Mouse (Mus musculus) kidney, adult 2 months (tissue): ENCODE results near the gene Ccnl2. TPM values are rescaled to one million over a fixed set of nuclear protein-coding genes. Genes with fewer than 3 reads are reported as not detected.

Experiments
- DNase-seq: peaks from one replicate; pipeline ENCODE4 v3.0.0; 2021
- H3K27ac ChIP-seq: fragments of 200-500 bp; 2 replicates; pipeline ENCODE4 v1.5.1; 2012; ENCODE audit warnings: low read depth, low read length, control low read depth, inconsistent platforms; ENCODE audit not compliant: insufficient read depth
- H3K27me3 ChIP-seq: fragments of 200-500 bp; replicated peaks from 2 replicates; pipeline ENCODE4 v1.6.1; 2012; ENCODE audit warnings: mild to moderate bottlenecking, moderate library complexity, low read length, inconsistent platforms; ENCODE audit not compliant: control insufficient read depth, insufficient read depth
- H3K36me3 ChIP-seq: fragments of 200-500 bp; 2 replicates; pipeline ENCODE4 v1.6.1; 2012; ENCODE audit warnings: mild to moderate bottlenecking, moderate library complexity, low read length, inconsistent platforms; ENCODE audit not compliant: control insufficient read depth, insufficient read depth
- H3K4me1 ChIP-seq: fragments of 200-500 bp; 2 replicates; pipeline ENCODE4 v1.6.1; 2011; ENCODE audit warnings: low read length; ENCODE audit not compliant: control insufficient read depth, insufficient read depth
- H3K4me3 ChIP-seq: fragments of 200-500 bp; 2 replicates; pipeline ENCODE4 v1.5.1; 2011; ENCODE audit warnings: mild to moderate bottlenecking, low read depth, low read length, control low read depth; ENCODE audit not compliant: insufficient read depth
- CTCF ChIP-seq: fragments of 200-500 bp; conservative IDR thresholded peaks from 2 replicates; pipeline ENCODE4 v1.5.1; 2011; ENCODE audit warnings: low read depth, mild to moderate bottlenecking, control low read depth, low read length, moderate library complexity, mixed read lengths; ENCODE audit not compliant: insufficient read depth, insufficient read length
- POLR2A ChIP-seq: fragments of 200-500 bp; IDR thresholded peaks from one replicate; pipeline ENCODE4 v1.6.1; 2011; ENCODE audit warnings: low read depth, low read length, control low read depth
- WGBS: fragments of 180-500 bp; shearing (Covaris S2); methylation state at CpG from one replicate; pipeline ENCODE4 v1.1.7; 2018; 5-methylcytosine and 5-hydroxymethylcytosine counted together
- polyA plus RNA-seq: library from polyadenylated mRNA; depleted of rRNA; stranded (reverse); fragments of >200 nt; gene quantifications from 2 replicates; pipeline ENCODE4 v1.2.3, GENCODE M21; 2012

Gene Ccnl2
- polyA plus RNA-seq, 1 experiment = 54.1 TPM

GRCm38 (mm10) chr4:155803340-155804041, 8.8 kb upstream of the Ccnl2 start:
- WGBS = under 1% methylated on average over 58 of the region's 58 CpGs
- Histone ChIP-seq H3K4me3 (peak overlapping the region; percentile 95), H3K36me3 (peaks cover under 1% of the 10 kb centered on the region; the same call in 1 of the 2 replicates), H3K4me1 (peaks cover 9% of the 10 kb centered on the region; the same call in 1 of the 2 replicates), H3K27ac (peak overlapping the region; percentile 60), H3K27me3 (no peaks in the 10 kb centered on the region)
- DNase-seq = peak; percentile 97
- peak; percentile 68 for TF ChIP-seq POLR2A
- TF ChIP-seq CTCF = no peak

- TF ChIP-seq CTCF = no peak
- TF ChIP-seq POLR2A = no peak
- Histone ChIP-seq H3K4me1 (peaks cover 9% of the 10 kb centered on the region; the same call in 1 of the 2 replicates), H3K36me3 (peaks cover 3% of the 10 kb centered on the region; the same call in 1 of the 2 replicates), H3K4me3 (no peak overlapping the region), H3K27me3 (no peaks in the 10 kb centered on the region), H3K27ac (no peak overlapping the region)
- WGBS = 64% methylated on average over 3 of the region's 3 CpGs
- DNase-seq = peak; percentile 56
Measured at GRCm38 (mm10) chr4:155807841-155808240, 4.4 kb upstream of the Ccnl2 start.

- DNase-seq = peak; percentile 23
- under 1% methylated on average over 49 of the region's 49 CpGs for WGBS
- TF ChIP-seq CTCF = no peak
- no peak for TF ChIP-seq POLR2A
- no peaks in the 10 kb centered on the region for H3K27me3 ChIP-seq
- H3K36me3 ChIP-seq = peaks cover 16% of the 10 kb centered on the region
- peak overlapping the region; percentile 88 for H3K4me3 ChIP-seq
- peak overlapping the region; percentile 80 for H3K27ac ChIP-seq
- H3K4me1 ChIP-seq = peaks cover 14% of the 10 kb centered on the region
Measured at GRCm38 (mm10) chr4:155812665-155813181, 434 bp downstream of the Ccnl2 start.

- Histone ChIP-seq H3K36me3 (peaks cover 37% of the 10 kb centered on the region), H3K27me3 (no peaks in the 10 kb centered on the region), H3K4me1 (peaks cover 14% of the 10 kb centered on the region), H3K4me3 (no peak overlapping the region), H3K27ac (no peak overlapping the region)
- peak; percentile 53 for DNase-seq
- no peak for TF ChIP-seq POLR2A
- WGBS = 49% methylated on average over 4 of the region's 4 CpGs
Measured at GRCm38 (mm10) chr4:155817533-155817932, 5.2 kb downstream of the Ccnl2 start.

- 68% methylated on average over 7 of the region's 7 CpGs for WGBS
Measured at GRCm38 (mm10) chr4:155821025-155821424, 8.7 kb downstream of the Ccnl2 start.

GRCm38 (mm10) chr4:155823443-155823842, 11.2 kb downstream of the Ccnl2 start:
- no peak for DNase-seq

More at GRCm38 (mm10) chr4:155821025-155821424, 8.7 kb downstream of the Ccnl2 start:
- DNase-seq = no peak
- Histone ChIP-seq H3K27ac (no peak overlapping the region), H3K4me1 (peaks cover 3% of the 10 kb centered on the region; the same call in 1 of the 2 replicates), H3K27me3 (no peaks in the 10 kb centered on the region), H3K36me3 (peaks cover 40% of the 10 kb centered on the region), H3K4me3 (no peak overlapping the region)
- no peak for TF ChIP-seq POLR2A
- 0 out of 2 replicates have a peak, but pooled peaks have one; percentile 15 for TF ChIP-seq CTCF

GRCm38 (mm10) chr4:155829866-155830265, 17.6 kb downstream of the Ccnl2 start:
- TF ChIP-seq CTCF (no peak), POLR2A (no peak)
- Histone ChIP-seq H3K27me3 (no peaks in the 10 kb centered on the region), H3K4me1 (peaks cover 13% of the 10 kb centered on the region; the same call in 1 of the 2 replicates), H3K27ac (no peak overlapping the region), H3K4me3 (no peak overlapping the region), H3K36me3 (peaks cover under 1% of the 10 kb centered on the region; the same call in 1 of the 2 replicates)
- WGBS = 77% methylated on average over 4 of the region's 4 CpGs
- DNase-seq = no peak

More at GRCm38 (mm10) chr4:155823443-155823842, 11.2 kb downstream of the Ccnl2 start:
- no peaks in the 10 kb centered on the region for H3K4me1 ChIP-seq
- H3K27ac ChIP-seq = no peak overlapping the region
- no peak overlapping the region for H3K4me3 ChIP-seq
- H3K36me3 ChIP-seq = peaks cover 28% of the 10 kb centered on the region
- TF ChIP-seq POLR2A = no peak
- TF ChIP-seq CTCF = no peak
- WGBS = 92% methylated on average over 16 of the region's 16 CpGs
- H3K27me3 ChIP-seq = no peaks in the 10 kb centered on the region
